Mouse (Mus musculus) kidney, embryonic 16.5 days (tissue): ENCODE results near the gene Utf1. TPM values are rescaled to one million over a fixed set of nuclear protein-coding genes. Genes with fewer than 3 reads are reported as not detected.

Source experiments
- ATAC-seq: fragments of 200-750 bp; cut with Nextera tagmentation; 2 replicates; pipeline ENCODE4 v1.8.0; 2017; ENCODE audit warnings: moderate TSS enrichment; ENCODE audit not compliant: low FRiP score, low TSS enrichment
- H3K27ac ChIP-seq: fragments of 300-500 bp; sonication (generic); 2 replicates; pipeline ENCODE4 v1.5.1; 2014; ENCODE audit warnings: low read length
- H3K27me3 ChIP-seq: fragments of 300-500 bp; sonication (generic); 2 replicates; pipeline ENCODE4 v1.6.1; 2014; ENCODE audit warnings: low read length, control low read depth, mixed read lengths; ENCODE audit not compliant: insufficient read depth
- H3K36me3 ChIP-seq: fragments of 300-500 bp; sonication (generic); 2 replicates; pipeline ENCODE4 v1.6.1; 2014; ENCODE audit warnings: low read length, control low read depth, mixed read lengths; ENCODE audit not compliant: insufficient read depth
- H3K4me1 ChIP-seq: fragments of 300-500 bp; sonication (generic); 2 replicates; pipeline ENCODE4 v1.6.1; 2014; ENCODE audit warnings: low read length, control low read depth, mixed read lengths; ENCODE audit not compliant: insufficient read depth
- H3K4me2 ChIP-seq: fragments of 300-500 bp; sonication (generic); replicated peaks from 2 replicates; pipeline ENCODE4 v1.6.1; 2014; ENCODE audit warnings: low read depth, low read length
- H3K4me3 ChIP-seq: fragments of 300-500 bp; sonication (generic); 2 replicates; pipeline ENCODE4 v1.5.1; 2014; ENCODE audit warnings: mild to moderate bottlenecking, low read length
- H3K9ac ChIP-seq: fragments of 300-500 bp; sonication (generic); replicated peaks from 2 replicates; pipeline ENCODE4 v1.6.1; 2014; ENCODE audit warnings: low read length
- H3K9me3 ChIP-seq: fragments of 300-500 bp; sonication (generic); 2 replicates; pipeline ENCODE4 v1.6.1; 2016; ENCODE audit warnings: low read length, control low read depth
- WGBS: fragments of 180-500 bp; shearing (Covaris S2); extraction: QIAGEN DNeasy Blood & Tissue Kit; methylation state at CpG from one replicate; pipeline ENCODE4 v1.1.7; 2014; 5-methylcytosine and 5-hydroxymethylcytosine counted together
- polyA plus RNA-seq: library from polyadenylated mRNA; unstranded; fragments of >200 nt; fragmentation: Nextera tagmentation; extraction: Ambion mirVana; gene quantifications from 2 replicates; pipeline ENCODE4 v1.2.1, GENCODE M21; 2015

Gene Utf1
- polyA plus RNA-seq, 1 experiment from 2014 or later: 0.21 TPM

DNA sequence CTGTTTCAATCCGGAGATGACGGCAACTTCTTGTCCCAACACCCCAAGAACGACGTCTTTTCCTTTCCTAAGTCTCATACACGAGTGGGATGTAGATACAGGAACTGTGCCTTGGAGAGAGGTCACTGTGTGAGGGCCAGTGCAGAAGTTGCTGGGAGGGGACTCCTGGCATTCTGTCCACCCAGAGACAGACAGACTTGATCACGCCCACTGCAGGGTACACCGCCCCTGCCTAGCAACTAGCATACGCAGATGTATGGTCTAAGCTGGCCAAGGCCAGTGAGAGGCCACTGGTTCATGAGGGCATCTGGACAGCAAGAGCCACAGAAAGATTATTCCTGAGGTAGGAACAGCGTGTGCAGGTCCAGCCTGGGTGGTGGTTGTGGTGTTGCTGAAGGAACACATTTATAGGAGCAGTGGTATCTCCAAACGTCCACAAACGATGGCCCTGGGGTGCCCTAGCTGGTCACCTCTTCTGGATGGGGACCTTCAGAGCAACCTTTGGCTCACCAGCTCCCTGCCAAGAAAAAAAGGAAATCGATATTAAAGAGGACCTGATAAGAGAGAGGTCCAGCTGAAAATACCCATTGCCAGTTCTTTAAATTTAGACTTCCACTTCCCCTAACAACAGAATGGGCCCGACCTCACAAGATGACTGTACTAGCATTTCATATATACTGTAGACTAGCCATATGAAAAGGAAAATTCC lies 35.6 kb downstream of the Utf1 start:
- peak overlapping the region; percentile 90 for H3K4me2 ChIP-seq
- peak; percentile 73 for ATAC-seq
- H3K36me3 ChIP-seq: no peaks in the 10 kb centered on the region
- H3K9me3 ChIP-seq: no peaks in the 10 kb centered on the region
- peaks cover 8% of the 10 kb centered on the region; the same call in 1 of the 2 replicates for H3K4me1 ChIP-seq
- H3K4me3 ChIP-seq: peak overlapping the region; percentile 70
- WGBS: 47% methylated on average over 13 of the region's 13 CpGs
- no peaks in the 10 kb centered on the region for H3K27me3 ChIP-seq
- H3K9ac ChIP-seq: peak overlapping the region; percentile 46; the same call in 1 of the 2 replicates
- no peak overlapping the region for H3K27ac ChIP-seq

DNA sequence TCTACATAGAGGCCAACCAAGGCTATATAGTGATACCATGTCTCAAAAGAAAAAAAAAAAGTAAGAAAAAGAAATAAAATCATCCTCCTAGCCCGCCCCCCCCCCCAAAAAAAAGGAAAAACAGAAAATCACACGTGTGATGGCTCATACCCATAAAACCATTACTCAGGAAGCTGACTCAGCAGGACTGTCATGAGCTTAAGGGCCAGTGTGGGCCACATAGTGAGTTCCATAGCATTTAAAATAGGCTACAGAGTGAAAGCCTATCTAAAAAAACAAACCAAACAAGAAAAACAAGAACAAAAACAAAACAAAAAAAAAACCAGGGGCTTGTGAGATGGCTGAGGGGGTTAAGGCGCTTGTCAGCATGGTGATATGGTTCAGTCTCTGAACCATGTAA lies 37.2 kb downstream of the Utf1 start:
- Histone ChIP-seq H3K4me2 (no peak overlapping the region), H3K27me3 (no peaks in the 10 kb centered on the region), H3K27ac (no peak overlapping the region), H3K4me1 (peaks cover 8% of the 10 kb centered on the region; the same call in 1 of the 2 replicates), H3K4me3 (no peak overlapping the region), H3K9me3 (no peaks in the 10 kb centered on the region), H3K36me3 (peaks cover 4% of the 10 kb centered on the region; the same call in 1 of the 2 replicates), H3K9ac (no peak overlapping the region)
- ATAC-seq: no peak
- 52% methylated on average over 3 of the region's 3 CpGs for WGBS

DNA sequence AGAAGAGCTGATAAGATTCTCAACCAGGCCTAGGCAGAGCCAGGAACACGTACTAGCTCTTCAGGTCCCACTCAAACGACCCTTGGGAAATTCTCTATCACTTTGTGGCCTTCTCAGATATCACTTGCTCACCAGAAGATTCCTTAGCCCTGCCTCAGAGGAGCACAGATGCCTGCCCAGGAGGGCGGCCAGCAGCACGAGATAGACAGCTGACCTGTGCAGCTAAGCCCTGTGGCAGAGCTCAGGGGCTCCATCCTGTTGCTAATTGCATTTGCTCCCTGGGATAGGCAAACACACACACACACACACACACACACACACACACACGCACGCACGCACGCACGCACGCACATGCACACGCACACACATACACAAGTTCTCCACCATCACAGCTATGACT lies 38.5 kb downstream of the Utf1 start:
- no peak for ATAC-seq
- Histone ChIP-seq H3K27ac (no peak overlapping the region), H3K27me3 (no peaks in the 10 kb centered on the region), H3K4me1 (peaks cover 8% of the 10 kb centered on the region; the same call in 1 of the 2 replicates), H3K4me2 (no peak overlapping the region), H3K4me3 (no peak overlapping the region), H3K9ac (no peak overlapping the region), H3K9me3 (no peaks in the 10 kb centered on the region), H3K36me3 (peaks cover 6% of the 10 kb centered on the region; the same call in 1 of the 2 replicates)
- WGBS: 83% methylated on average over 11 of the region's 11 CpGs

DNA sequence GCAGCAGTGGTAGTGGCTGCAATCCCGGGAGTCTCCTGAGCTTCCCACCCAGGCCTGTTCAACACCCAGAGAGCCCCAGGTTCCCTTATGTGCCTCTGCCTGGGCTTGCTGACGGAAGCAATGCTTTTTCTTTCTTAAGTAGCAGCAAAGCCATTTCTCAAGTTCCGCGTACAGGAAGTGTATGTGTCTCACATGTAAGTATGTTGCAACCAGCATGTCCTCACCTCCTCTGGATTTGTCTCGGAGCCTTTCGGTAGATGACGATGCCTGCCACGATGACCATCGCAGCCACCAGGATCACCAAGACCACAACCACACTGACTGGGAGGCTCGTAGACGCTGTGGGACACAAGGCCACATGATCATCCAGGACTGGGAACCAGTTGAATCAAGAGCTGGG lies 40.9 kb downstream of the Utf1 start:
- peaks cover 6% of the 10 kb centered on the region; the same call in 1 of the 2 replicates for H3K36me3 ChIP-seq
- no peak for ATAC-seq
- no peak overlapping the region for H3K4me2 ChIP-seq
- no peak overlapping the region for H3K9ac ChIP-seq
- WGBS: 91% methylated on average over 11 of the region's 11 CpGs
- H3K9me3 ChIP-seq: no peaks in the 10 kb centered on the region
- H3K27ac ChIP-seq: no peak overlapping the region
- no peaks in the 10 kb centered on the region for H3K4me1 ChIP-seq
- H3K4me3 ChIP-seq: no peak overlapping the region
- no peaks in the 10 kb centered on the region for H3K27me3 ChIP-seq

DNA sequence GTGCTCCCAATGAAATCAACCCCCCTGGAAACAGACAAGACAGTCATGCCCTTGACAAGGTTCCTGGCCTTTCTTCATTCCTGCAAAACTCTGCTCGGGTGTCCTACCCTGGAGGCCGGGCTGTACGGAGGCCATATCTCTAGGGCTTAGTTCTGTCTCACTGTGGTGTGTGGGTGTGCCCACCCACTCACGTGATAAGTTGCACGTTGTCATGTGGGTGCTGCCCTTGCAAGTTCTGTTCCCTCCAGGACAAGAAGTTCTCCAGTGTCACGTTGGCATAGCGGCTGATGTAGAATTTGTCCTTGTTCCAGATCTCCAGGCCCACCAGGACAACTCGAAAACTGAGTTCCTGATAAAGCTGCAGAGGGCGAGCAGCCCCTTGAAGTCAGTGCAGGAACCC lies 44.7 kb downstream of the Utf1 start:
- no peaks in the 10 kb centered on the region for H3K27me3 ChIP-seq
- H3K36me3 ChIP-seq: peaks cover 6% of the 10 kb centered on the region; the same call in 1 of the 2 replicates
- no peak overlapping the region for H3K27ac ChIP-seq

DNA sequence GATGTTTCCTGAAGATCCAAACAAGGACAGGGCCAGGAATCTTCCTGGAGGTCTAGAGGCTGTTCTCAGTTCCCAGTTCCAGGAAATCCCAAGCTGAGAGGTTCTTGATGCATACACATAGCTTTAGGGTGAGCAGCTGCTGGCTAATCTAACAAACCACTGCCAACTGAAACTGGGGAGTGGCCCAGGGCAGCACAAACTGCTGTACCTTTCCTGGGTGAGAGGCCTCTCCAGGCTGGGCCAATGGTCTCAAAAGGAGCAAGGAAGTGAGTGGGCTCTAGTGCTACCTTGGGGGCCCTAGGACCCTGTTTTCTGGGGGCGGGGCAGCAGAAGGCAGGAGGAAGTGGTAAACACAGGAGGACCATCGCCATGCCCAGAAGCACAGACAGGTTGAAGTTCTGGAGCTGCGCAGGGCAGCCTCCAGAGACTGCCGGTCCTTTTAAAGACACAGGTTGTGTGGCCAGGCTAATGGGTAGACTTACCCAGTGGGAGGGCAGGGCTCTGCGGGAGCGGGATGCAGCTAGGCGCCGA lies 47.3 kb downstream of the Utf1 start:
- Histone ChIP-seq H3K27me3 (no peaks in the 10 kb centered on the region), H3K4me2 (no peak overlapping the region), H3K4me3 (no peak overlapping the region), H3K9me3 (no peaks in the 10 kb centered on the region), H3K36me3 (peaks cover under 1% of the 10 kb centered on the region; the same call in 1 of the 2 replicates), H3K4me1 (no peaks in the 10 kb centered on the region), H3K27ac (no peak overlapping the region), H3K9ac (no peak overlapping the region)
- WGBS: 72% methylated on average over 8 of the region's 8 CpGs
- ATAC-seq: no peak

More for the DNA sequence above, 44.7 kb downstream of the Utf1 start:
- 81% methylated on average over 9 of the region's 9 CpGs for WGBS
- no peak overlapping the region for H3K4me3 ChIP-seq
- ATAC-seq: no peak
- H3K4me1 ChIP-seq: no peaks in the 10 kb centered on the region
- no peak overlapping the region for H3K4me2 ChIP-seq
- no peaks in the 10 kb centered on the region for H3K9me3 ChIP-seq
- no peak overlapping the region for H3K9ac ChIP-seq

DNA sequence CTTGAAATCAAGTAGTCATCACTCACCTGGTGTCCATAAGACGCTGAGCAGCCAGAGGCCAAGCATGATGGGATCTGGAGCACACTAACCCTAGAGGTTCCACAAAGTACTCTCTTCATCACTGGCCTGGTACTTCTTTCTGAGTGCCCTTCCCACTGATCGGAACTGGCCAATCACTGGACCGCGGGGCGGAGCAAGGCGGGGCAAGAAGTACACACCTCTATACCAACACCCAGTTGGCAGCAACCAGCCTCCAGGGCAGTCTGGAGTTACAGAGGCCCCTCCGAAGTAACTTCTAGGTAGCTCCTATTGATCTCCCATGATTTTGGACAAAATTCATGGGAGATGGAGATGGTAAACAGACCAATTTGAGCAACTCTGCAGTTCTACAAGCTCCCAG lies 48.8 kb downstream of the Utf1 start, which contains the start of gene Adam8:
TSS of gene Adam8 (minus strand) at position 157 of the 400 bp plus-strand sequence.
- peak; percentile 68; the same call in 1 of the 2 replicates for ATAC-seq
- 28% methylated on average over 7 of the region's 7 CpGs for WGBS
- Histone ChIP-seq H3K27ac (no peak within 1 kb of the TSS), H3K27me3 (no peaks in the 10 kb centered on the region), H3K9ac (no peak within 1 kb of the TSS), H3K4me3 (no peak within 1 kb of the TSS), H3K9me3 (no peaks in the 10 kb centered on the region), H3K4me1 (no peaks in the 10 kb centered on the region), H3K4me2 (no peak within 1 kb of the TSS), H3K36me3 (peaks cover 12% of the 10 kb centered on the region)

DNA sequence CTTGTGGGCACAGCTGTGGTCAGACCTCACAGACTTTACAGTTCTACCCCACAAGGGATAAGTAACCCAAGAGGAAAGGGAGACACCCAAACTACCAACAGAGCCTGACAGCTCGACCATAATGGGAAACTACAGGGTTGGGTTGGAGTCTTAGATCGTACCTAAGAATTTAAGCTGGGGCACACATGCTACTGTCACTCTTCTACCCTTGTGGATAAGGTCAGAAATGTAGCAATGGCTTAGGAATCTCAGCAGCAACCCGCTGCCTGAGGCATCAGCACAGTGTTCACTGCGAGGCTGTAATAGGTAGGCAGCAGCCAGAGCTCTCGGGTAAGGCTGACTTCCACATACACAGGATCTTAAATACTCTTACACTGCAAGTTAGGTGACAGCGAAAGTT lies 49.9 kb downstream of the Utf1 start:
- Histone ChIP-seq H3K4me2 (no peak overlapping the region), H3K9ac (no peak overlapping the region), H3K27ac (no peak overlapping the region), H3K9me3 (no peaks in the 10 kb centered on the region), H3K27me3 (no peaks in the 10 kb centered on the region), H3K4me1 (no peaks in the 10 kb centered on the region), H3K36me3 (peaks cover 23% of the 10 kb centered on the region), H3K4me3 (no peak overlapping the region)
- no peak for ATAC-seq
- 91% methylated on average over 6 of the region's 6 CpGs for WGBS

DNA sequence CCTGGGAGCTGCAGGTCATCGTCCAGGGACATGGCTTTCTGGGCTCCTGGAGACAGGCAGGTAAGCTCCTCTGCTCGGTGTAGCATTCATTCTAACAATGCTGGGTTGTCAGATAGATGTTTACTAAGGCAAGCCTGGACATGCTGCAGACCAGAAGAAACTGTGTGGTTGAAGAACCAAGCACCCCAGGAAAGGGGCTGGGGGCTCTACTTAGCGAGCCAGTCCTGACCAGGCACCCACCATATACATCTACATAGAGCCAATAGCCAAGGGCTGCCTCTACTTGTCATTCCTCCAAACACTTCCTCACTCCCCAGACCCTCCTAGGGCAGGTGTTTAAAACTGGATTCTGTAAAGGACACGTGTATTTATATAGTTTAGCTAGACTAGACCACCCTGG lies 50.6 kb downstream of the Utf1 start:
- H3K4me1 ChIP-seq: no peaks in the 10 kb centered on the region
- 0 out of 2 replicates have a peak, but pooled peaks have one; percentile 16 for ATAC-seq
- no peak overlapping the region for H3K27ac ChIP-seq
- no peak overlapping the region for H3K9ac ChIP-seq
- H3K36me3 ChIP-seq: peaks cover 30% of the 10 kb centered on the region
- 84% methylated on average over 4 of the region's 4 CpGs for WGBS
- H3K4me2 ChIP-seq: no peak overlapping the region
- H3K4me3 ChIP-seq: no peak overlapping the region
- H3K27me3 ChIP-seq: no peaks in the 10 kb centered on the region
- H3K9me3 ChIP-seq: no peaks in the 10 kb centered on the region

DNA sequence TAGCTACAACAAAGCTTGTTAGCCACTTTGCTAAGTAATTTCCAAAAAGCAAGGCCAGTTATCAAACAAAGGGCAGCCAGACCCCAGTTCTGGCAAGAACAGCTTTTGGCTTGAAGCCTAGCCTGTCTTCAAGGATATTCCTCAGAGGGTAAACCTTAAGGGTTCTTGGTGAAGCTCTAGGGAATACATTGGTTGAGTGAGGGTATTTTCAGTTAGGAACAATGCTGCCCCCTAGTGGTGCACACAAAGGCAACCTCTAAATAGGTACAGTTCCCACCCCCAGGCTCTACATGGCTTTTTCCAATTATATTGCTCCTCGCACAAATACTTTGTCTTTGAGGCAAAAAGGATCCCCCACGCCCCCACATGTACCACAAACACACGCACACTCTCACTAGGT lies 51.1 kb downstream of the Utf1 start:
- 35% methylated on average over 3 of the region's 3 CpGs for WGBS
- H3K9ac ChIP-seq: no peak overlapping the region

More for the DNA sequence above, 51.1 kb downstream of the Utf1 start:
- H3K9me3 ChIP-seq: no peaks in the 10 kb centered on the region
- ATAC-seq: no peak
- H3K4me3 ChIP-seq: no peak overlapping the region
- no peaks in the 10 kb centered on the region for H3K27me3 ChIP-seq
- H3K4me2 ChIP-seq: no peak overlapping the region
- H3K36me3 ChIP-seq: peaks cover 35% of the 10 kb centered on the region
- no peaks in the 10 kb centered on the region for H3K4me1 ChIP-seq
- no peak overlapping the region for H3K27ac ChIP-seq
